Mouse (Mus musculus): ENCODE measurements at regions not wholly inside any gene's neighbourhood (a gene's known extent, or its start where the extent isn't known, plus 50 kb on each side); places are given as distances from the start of the nearest gene placed in this dataset.
"Not testable (repeated sequence)": the region's sequence is repeated elsewhere in the genome, so short reads cannot be mapped to it uniquely, and the experiment has no call there.

- DNase-seq (ENCODE audit: low read depth, low spot score) = no peak
Measured at GRCm38 (mm10) chr1:137223052-137223451, 262.8 kb upstream of the Nr5a2 start.

DNA sequence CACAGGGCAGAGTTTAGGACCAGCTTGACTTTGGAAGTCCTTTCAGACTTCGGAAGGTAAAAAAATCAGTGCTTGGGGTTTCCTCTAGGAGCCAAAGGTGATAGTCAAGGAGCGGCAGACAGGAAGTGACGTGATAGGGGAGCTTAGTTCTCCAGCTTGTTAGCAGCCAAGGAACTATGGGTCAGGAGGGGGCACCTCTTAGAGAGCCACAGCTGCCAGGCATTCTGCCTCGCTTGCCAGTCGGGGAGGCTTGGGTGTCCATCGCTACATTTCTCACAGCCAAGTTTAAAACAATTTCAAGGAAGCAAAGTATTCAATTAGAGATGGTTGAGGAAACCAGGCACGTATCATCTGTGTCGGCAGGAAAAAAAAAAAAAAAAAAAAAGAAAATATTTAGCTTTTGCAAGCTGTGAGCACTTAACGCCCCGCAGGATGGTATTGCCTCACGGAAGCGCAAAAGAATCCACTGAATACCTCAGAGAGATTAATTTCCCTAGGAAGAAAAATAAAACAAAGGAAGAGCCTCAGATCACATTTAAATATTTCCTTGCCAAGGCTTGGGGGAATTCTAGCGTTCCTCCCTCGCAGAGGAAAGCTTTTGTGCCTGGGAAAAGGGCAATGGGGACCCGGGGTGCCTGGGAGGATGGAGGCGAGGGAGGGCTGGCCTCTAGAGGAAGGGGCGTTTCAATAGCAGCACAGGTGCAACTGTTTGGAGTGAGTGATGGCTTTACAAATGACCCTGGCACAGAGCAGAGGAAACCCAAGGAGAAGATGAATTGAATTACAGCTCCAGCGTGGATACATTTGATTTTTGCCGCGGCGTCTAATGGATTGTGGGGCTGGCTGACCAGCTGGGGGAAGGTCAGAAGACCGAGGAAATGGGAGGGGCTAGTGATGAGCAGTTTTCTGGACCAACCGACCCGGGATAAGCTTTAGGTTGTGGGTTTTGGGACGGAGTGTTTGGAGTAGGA, 261.1 kb upstream of the Nr5a2 start:
- DNase-seq (ENCODE audit: low read depth, low spot score) = peak; percentile 64

DNA sequence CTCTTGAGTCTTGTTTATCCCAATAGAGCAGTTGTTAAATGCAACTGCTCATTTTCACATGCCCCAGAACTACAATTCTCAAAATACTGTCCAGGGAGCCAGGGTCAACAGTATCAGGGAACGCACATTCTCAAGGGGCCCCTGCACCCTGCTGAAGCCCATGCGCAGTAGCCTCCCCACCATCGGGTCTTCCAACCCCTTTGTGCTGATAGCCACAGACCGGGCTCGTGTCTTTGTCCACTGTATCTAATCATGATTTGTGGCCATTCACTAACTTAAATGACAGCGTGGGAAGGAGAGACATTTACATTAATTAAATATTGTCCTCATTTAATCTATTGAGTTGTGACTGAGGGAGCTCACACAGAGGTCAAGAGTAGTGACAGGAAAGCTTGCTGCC, 260.0 kb upstream of the Nr5a2 start:
- DNase-seq (ENCODE audit: low read depth, low spot score) = peak; percentile 36

DNA sequence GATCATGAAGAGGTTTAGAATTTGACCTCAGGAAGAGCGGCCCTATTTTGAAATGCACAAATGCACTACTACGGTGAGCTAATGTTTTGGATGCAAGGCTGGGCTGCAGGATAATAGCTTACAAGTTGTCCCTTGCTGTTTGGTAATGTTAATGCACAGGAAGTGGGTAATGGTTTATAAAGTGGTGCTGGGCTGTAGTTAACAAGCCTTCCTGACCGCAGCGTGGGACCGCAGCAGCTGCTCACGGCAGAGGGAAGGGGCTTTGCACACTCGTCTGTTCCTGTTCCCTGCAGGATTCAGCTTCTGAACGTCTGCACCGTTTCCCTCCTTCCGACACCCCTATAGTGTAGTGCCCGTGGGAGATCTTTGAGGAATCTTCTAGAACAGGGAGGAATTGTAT, 258.4 kb upstream of the Nr5a2 start:
- DNase-seq (ENCODE audit: low read depth, low spot score) = no peak

DNA sequence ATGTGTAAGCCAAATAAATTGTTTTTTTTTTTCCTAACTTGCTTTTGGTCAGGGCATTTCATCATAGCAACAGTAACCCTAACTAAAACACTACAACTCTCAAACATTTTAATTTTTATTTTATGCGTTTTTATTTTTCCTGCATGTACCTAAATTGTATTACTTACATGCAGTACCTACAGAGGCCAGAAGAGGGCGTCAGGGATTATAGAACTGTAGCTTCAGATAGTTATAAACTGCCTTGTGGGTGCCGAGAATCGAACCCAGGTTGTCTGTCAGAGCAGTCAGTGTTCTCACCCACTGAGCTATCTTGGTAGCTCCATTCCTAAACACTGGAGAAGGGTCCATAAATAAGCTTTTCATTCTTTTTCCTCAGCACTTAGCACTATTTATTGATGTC, 257.8 kb upstream of the Nr5a2 start:
- DNase-seq (ENCODE audit: low read depth, low spot score) = no peak

DNA sequence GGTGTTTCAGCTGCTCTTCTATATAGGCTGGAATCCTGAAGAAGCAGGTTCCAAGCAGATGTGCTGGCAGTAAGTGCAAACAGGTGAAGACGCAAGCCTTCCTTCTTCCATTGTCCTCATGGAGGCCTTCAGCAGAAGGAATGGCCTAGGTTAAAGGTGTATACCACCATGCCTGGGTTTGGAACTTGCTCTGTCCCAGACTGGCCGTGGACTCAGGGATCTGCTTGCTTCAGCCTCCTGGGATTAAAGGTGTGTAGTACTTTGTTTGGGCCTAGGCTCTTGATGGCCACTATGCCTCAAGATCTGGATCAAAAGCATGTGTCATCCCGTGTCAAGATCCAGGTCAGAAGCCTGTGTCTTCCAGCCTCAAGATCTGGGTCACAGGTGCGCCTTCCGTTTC, 257.0 kb upstream of the Nr5a2 start:
- DNase-seq (ENCODE audit: low read depth, low spot score) = no peak

GRCm38 (mm10) chr1:137214328-137214727, 254.1 kb upstream of the Nr5a2 start:
- not testable (repeated sequence) for DNase-seq (ENCODE audit: low read depth, low spot score)

GRCm38 (mm10) chr1:137213717-137214116, 253.5 kb upstream of the Nr5a2 start:
- no peak for DNase-seq (ENCODE audit: low read depth, low spot score)

DNA sequence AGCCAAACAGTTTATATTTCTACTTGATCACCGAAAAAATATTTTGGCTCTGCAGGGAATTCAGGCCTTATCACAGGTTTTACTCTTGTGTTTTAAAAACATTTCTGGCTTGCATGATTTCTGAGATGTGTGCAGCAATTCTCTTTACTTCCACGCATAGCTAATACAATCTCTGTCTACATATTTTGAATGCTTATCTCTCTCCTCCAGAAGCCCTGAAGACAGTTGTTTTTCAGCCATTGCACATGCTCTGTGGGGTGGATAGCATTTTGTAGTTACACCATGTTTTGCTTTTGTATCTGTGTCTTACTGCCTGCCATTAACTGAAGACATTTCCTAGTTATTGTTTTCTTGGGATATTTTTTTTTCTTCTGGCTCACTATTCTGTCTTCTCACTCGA, 252.6 kb upstream of the Nr5a2 start:
- no peak for DNase-seq (ENCODE audit: low read depth, low spot score)

- DNase-seq (ENCODE audit: low read depth, low spot score) = no peak
Measured at GRCm38 (mm10) chr1:137204371-137204770, 244.1 kb upstream of the Nr5a2 start.

DNA sequence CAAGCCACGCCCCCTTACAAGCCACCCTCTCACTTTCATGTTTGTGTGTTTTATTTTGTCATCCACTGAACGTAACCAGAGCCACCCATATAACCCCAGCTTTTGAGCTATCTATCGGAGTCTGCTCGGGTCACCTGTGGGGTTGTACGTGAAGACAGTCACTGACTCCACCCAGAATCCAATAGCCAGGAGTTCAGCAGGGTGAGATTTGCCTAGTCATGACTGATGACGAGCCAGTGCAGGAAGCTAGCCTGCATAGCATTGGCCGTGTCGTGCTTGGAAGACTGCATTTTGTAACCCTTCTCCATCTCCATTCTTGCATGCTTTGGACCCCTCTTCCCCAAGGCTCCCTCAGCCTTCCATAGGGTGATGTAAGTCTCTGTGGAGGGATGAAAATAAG, 243.3 kb upstream of the Nr5a2 start:
- DNase-seq (ENCODE audit: low read depth, low spot score) = no peak

DNA sequence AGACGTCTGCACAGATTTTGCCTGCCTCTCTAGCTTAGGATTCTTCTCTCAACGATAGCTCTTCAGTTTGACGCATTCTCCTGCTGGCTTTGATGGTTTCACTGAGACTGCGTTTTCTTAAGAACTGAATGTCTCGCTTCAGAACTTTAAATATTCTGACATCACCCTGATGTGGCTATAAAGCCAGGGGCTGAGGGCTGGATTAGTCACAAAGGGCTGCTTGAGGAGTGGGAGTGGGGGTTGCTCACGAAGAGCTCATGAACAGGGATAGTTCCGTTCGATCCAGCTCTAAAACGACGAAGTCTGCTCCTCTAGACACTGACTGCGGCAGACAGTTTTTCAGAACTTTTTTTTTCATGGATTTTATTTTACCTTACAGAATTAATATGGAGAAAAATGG, 240.7 kb upstream of the Nr5a2 start:
- no peak for DNase-seq (ENCODE audit: low read depth, low spot score)

- DNase-seq (ENCODE audit: low read depth, low spot score) = no peak
Measured at GRCm38 (mm10) chr1:137195962-137196361, 235.7 kb upstream of the Nr5a2 start.

DNA sequence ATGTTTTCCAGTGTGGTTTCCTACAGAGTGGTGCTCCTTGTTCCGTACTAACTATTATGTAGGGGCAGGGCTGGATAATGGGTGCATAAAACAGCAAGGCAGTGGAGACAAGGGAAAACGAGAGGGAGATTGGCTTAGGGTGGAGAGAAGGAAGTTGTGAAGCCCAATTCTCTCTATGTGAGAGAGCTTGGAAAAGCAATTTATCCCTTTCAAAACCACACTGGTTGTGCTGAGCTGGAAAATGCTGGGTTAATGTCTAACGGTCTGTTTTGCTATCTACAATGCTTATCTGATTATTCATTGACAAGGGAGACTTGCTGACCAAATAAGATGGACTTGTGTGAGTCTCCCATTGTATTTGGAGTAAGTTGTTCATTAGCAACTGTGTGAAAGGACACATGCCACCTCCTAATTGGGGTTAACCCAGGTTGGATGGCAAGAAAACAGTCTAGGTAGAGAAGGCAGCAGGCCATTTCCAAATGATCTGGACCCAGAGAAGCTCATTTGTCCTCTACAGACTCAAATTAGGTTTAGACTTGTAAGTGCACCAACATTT, 234.9 kb upstream of the Nr5a2 start:
- no peak for DNase-seq (ENCODE audit: low read depth, low spot score)

DNA sequence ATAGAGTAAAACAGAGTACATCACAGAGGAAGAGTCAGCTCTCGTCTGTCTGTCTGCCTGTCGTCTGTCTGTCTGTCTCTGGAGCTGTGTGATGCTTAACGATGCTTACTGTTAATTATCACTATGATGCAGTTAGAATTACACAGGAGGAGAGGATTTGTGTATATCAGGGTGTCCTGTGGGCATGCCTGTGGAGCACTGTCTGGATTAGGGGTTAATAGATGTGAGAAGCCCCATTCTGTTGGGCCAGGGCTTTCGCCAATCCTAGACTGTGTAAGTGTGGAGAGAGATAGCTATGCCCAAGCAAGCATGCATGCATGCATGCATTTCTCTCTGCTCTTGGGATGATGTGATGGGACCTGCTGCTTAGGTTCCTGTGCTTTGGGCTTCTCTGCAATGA, 218.0 kb upstream of the Nr5a2 start:
- no peak for DNase-seq (ENCODE audit: low read depth, low spot score)

DNA sequence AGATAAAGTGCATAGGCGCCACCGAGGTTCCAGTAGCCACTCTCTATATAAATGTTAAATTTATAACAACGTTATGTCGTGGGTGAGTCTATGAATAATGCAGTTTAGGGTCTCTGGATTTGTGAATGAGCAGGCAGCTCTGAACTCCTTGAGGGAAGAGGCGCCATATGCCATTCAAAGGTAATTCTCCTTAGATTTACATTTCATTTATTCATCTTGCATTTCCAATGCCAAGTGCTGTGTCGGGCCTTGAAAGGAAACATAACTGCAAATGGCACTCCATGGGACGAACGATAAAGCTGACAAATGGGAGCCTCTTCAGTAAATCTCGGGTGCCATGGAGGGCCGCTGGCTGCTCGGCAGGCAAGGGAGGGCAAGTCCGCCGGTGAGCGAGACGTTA, 216.4 kb upstream of the Nr5a2 start:
- DNase-seq (ENCODE audit: low read depth, low spot score) = no peak

DNA sequence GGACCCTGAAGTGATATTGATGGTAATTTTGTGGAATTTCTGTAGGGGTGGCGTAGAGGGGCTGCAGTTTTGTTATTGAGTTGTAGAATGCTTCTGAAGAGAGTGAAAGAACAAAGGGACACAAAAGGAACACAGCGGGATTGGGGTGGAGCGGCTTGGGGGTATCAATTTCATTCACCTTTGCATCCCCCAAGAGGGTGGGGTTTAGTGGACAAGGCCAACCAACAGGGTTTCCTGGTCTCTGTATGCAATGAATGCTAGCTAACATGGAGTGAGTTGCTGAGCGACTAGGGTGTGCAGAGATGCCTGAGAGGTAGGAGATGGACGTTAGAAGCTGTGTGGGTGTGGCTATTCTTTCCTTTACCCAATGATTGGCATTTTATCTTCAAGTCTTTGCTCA, 213.8 kb upstream of the Nr5a2 start:
- DNase-seq (ENCODE audit: low read depth, low spot score) = no peak

DNA sequence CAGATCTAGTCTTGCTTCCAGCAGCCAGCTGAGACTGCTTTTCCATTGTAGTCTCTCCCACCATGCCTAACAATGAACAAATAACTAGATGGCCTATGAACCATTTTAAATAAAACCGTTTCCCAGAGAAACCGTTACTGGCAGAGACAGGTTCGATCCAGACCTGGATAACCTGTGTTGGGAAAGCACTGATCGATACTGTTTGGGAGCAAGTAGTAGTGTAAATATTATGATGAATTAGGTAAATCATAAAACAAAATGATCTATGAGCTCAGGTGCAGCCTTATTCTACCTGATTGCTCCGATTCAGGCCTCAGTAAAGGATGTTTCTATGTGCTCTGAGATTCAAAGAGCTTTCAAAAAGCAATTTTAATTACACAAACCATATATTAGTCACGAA, 211.9 kb upstream of the Nr5a2 start:
- no peak for DNase-seq (ENCODE audit: low read depth, low spot score)

GRCm38 (mm10) chr1:137171451-137171850, 211.2 kb upstream of the Nr5a2 start:
- no peak for DNase-seq (ENCODE audit: low read depth, low spot score)

DNA sequence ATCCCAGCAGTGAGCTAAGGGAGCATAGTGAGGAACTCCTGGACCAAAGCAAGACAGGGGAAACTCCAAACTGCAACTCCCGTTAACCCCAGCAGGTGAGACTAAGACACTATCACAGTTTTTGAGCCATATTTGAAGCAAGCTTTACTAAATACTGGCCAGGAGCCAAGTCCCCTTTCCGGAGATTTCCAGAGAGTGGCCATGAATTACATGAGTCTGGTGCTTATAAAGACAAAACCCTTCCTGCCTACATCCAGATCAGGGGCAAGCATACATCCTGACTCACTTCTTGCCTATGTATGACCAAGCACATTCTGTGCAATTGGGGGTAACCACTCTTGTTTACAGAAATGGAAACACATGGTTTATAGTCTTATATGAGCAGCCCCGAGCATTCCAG, 187.6 kb upstream of the Nr5a2 start:
- DNase-seq (ENCODE audit: low read depth, low spot score) = no peak

GRCm38 (mm10) chr1:137141879-137142570, 181.8 kb upstream of the Nr5a2 start:
- no peak for DNase-seq (ENCODE audit: low read depth, low spot score)

DNA sequence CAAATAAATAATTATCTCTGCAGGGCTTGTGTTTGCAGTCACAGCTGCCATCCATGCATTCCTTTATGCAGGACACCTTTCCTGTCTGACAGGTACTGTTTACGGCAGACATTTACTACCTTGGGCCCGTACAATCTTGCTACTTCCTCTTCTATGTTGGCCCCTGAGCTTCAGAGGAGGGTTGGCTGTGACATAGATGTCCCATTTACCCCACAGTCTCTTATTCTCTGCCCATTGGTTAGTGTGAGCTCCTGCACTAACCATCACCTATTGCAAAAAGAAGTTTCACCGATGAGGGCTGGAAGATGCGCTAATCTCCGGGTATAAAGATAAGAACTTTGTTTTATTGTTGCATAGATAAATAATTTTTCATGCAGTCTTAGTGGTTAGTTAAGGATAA, 181.1 kb upstream of the Nr5a2 start:
- DNase-seq (ENCODE audit: low read depth, low spot score) = no peak

DNA sequence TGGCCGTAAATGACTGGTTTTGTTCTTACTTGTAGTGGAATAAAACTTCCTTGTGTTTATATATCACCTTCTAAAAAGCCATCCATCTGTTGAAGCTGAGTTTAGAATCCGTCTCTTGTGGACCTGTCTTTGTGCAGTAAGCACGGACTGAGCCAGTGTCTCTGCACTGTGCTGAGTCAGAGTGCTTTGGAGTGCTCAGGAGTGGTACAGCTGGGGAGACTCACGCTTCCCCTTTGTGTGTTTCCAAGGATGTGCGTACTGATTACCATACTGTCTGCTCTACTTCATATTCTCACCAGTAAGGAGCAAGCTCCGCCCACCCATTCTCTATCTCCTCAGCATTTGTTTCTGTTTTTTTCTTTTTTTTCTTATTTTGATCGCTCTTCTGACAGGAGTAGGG, 175.9 kb upstream of the Nr5a2 start:
- no peak for DNase-seq (ENCODE audit: low read depth, low spot score)
